Mouse (Mus musculus): Measurements from ENCODE around the gene Zmynd15. TPM values are rescaled to one million over a fixed set of nuclear protein-coding genes. Genes with fewer than 3 reads are reported as not detected.

Gene Zmynd15
- polyA plus RNA-seq, 1 experiment from 2014 or later: 1.0 TPM

DNA sequence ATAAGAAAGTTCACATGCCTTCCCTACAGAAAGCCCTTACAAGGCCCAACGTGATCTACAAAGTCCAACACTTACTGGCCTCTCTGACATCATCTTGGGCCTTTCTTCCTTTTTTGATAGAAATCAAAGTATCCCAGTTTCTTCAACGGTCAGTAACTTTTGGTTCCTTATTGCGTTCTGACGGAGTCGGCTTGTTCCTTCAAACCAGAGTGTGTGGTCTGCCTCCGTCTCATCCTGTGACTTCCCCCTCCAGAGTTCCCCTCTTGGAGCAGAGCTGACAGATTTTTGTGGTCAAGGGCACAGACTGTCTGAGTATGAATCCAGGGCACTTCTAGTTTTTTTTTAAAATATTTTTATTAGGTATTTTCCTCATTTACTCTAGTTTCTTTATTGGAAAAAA, 30.5 kb downstream of the Zmynd15 start:
- no peak overlapping the region for H3K4me2 ChIP-seq (replicated peaks; ENCODE audit: low read depth, low read length)
- H3K27ac ChIP-seq (ENCODE audit: low read length): no peak overlapping the region
- DNase-seq (ENCODE audit: low spot score): peak; percentile 43
- H3K9ac ChIP-seq (replicated peaks; ENCODE audit: low read depth): no peak overlapping the region
- no peaks in the 10 kb centered on the region for H3K9me3 ChIP-seq (ENCODE audit: low read length)
- ATAC-seq: peak; percentile 47; the same call in 1 of the 2 replicates
- no peak for TF ChIP-seq CTCF (IDR thresholded peaks at IDR 0.05)
- TF ChIP-seq EP300 (IDR thresholded peaks at IDR 0.05): no peak
- H3K4me3 ChIP-seq (ENCODE audit: low read depth, low read length): no peak overlapping the region
- no peaks in the 10 kb centered on the region for H3K27me3 ChIP-seq (replicated peaks; ENCODE audit: insufficient read depth, low read length)
- 82% methylated on average over 6 of the region's 6 CpGs for WGBS
- no peaks in the 10 kb centered on the region for H3K36me3 ChIP-seq (ENCODE audit: insufficient read depth, low read length)
- no peaks in the 10 kb centered on the region for H3K4me1 ChIP-seq (ENCODE audit: insufficient read depth, low read depth, low read length)

DNA sequence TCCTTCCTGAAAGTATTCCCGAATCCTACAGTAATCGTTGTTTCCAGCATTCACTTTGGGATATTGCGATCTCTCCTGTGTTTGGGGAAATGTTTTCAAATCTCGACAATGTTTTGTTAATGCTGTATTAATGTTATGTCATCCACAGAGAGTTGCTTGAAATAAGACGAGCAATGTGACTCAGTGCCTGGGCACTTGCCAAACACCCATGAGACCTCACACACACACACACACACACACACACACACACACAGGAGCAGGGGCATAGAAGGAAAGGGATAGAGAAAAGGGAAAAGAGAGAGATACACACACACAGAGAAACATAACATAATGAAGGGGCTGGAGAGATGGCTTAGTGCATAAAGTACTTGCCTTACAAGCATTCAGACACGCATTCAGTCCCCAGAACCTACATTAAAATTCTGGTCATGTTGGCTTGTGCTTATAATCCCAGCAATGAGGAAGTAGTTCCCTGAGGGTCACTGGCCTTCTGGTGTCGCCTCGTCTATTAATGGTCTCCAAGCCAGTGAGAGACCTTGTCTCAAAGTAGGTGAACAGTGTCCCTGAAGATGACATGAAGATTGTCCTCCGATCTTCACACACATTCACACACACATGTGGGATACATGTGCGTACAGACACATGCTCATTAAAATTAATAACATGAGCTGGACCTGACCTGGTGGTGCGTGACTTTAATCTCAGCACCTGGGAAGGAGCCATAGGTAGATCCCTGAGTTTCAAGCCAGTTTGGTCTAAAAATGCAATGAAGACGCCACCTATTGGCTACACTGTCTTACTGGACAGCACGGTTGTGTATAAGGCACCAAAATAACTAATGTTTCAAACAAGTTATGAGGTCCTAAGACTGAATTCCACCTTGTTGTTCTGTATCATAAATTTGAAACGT, 40.6 kb downstream of the Zmynd15 start:
- no peaks in the 10 kb centered on the region for H3K27me3 ChIP-seq (replicated peaks; ENCODE audit: insufficient read depth, low read length)
- no peak overlapping the region for H3K27ac ChIP-seq (ENCODE audit: low read length)
- H3K9ac ChIP-seq (replicated peaks; ENCODE audit: low read depth): no peak overlapping the region
- no peaks in the 10 kb centered on the region for H3K9me3 ChIP-seq (ENCODE audit: low read length)
- WGBS: 60% methylated on average over 14 of the region's 14 CpGs
- no peak overlapping the region for H3K4me3 ChIP-seq (ENCODE audit: low read depth, low read length)
- DNase-seq (ENCODE audit: low spot score) (peak; percentile 46), ATAC-seq (no peak)
- TF ChIP-seq EP300 (IDR thresholded peaks at IDR 0.05) (no peak), CTCF (IDR thresholded peaks at IDR 0.05) (peak; percentile 69)
- no peaks in the 10 kb centered on the region for H3K36me3 ChIP-seq (ENCODE audit: insufficient read depth, low read length)
- H3K4me2 ChIP-seq (replicated peaks; ENCODE audit: low read depth, low read length): no peak overlapping the region
- no peaks in the 10 kb centered on the region for H3K4me1 ChIP-seq (ENCODE audit: insufficient read depth, low read depth, low read length)

DNA sequence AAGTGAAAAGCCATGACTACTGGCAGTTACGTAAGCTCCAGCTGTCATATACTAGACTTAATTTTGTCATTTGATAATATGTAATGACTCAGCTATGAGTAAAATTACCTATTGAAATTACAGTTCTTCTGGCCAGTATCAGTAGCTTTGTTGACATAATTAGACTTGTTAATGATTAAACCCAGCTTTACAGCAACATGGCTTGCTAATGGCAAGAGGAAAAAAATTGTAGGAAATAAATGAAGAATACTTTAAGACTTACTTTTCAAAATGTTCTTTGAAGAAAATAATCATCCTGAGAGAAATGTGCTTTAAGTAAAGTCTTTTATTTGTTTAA, 41.2 kb downstream of the Zmynd15 start:
- ATAC-seq (no peak), DNase-seq (ENCODE audit: low spot score) (no peak)
- H3K4me3 ChIP-seq (ENCODE audit: low read depth, low read length): no peak overlapping the region
- H3K9me3 ChIP-seq (ENCODE audit: low read length): no peaks in the 10 kb centered on the region
- 67% methylated on average over 1 of the region's 1 CpGs for WGBS
- no peaks in the 10 kb centered on the region for H3K36me3 ChIP-seq (ENCODE audit: insufficient read depth, low read length)
- H3K27ac ChIP-seq (ENCODE audit: low read length): no peak overlapping the region
- no peak overlapping the region for H3K9ac ChIP-seq (replicated peaks; ENCODE audit: low read depth)
- TF ChIP-seq CTCF (IDR thresholded peaks at IDR 0.05) (no peak), EP300 (IDR thresholded peaks at IDR 0.05) (no peak)
- no peaks in the 10 kb centered on the region for H3K4me1 ChIP-seq (ENCODE audit: insufficient read depth, low read depth, low read length)
- H3K27me3 ChIP-seq (replicated peaks; ENCODE audit: insufficient read depth, low read length): no peaks in the 10 kb centered on the region
- no peak overlapping the region for H3K4me2 ChIP-seq (replicated peaks; ENCODE audit: low read depth, low read length)

DNA sequence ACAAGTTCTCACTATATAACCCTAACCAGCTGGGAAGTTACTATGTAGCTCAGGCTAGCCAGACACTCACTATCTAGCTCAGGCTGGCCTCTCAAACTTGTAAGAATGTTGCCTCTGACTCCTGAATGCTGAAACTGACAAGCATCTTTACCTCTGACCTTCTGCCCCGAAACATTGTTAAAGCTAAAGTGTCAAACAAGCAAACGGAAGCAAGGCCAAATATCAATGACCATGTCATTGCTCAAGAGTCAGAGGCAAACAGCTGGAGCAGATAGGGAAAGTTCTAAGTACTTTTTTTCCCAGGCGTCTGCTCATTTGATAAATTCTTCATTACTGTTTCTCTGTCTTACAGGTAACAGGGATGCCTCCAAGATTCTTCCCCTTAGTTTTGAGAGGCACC, 42.8 kb downstream of the Zmynd15 start:
- no peaks in the 10 kb centered on the region for H3K27me3 ChIP-seq (replicated peaks; ENCODE audit: insufficient read depth, low read length)
- H3K9ac ChIP-seq (replicated peaks; ENCODE audit: low read depth): no peak overlapping the region
- no peak overlapping the region for H3K4me3 ChIP-seq (ENCODE audit: low read depth, low read length)
- no peak overlapping the region for H3K4me2 ChIP-seq (replicated peaks; ENCODE audit: low read depth, low read length)
- H3K4me1 ChIP-seq (ENCODE audit: insufficient read depth, low read depth, low read length): no peaks in the 10 kb centered on the region
- TF ChIP-seq CTCF (IDR thresholded peaks at IDR 0.05) (no peak), EP300 (IDR thresholded peaks at IDR 0.05) (no peak)
- no peaks in the 10 kb centered on the region for H3K36me3 ChIP-seq (ENCODE audit: insufficient read depth, low read length)
- no peak for ATAC-seq
- DNase-seq (ENCODE audit: low spot score): no peak
- H3K27ac ChIP-seq (ENCODE audit: low read length): no peak overlapping the region
- no peaks in the 10 kb centered on the region for H3K9me3 ChIP-seq (ENCODE audit: low read length)
- WGBS: 36% methylated on average over 3 of the region's 3 CpGs

DNA sequence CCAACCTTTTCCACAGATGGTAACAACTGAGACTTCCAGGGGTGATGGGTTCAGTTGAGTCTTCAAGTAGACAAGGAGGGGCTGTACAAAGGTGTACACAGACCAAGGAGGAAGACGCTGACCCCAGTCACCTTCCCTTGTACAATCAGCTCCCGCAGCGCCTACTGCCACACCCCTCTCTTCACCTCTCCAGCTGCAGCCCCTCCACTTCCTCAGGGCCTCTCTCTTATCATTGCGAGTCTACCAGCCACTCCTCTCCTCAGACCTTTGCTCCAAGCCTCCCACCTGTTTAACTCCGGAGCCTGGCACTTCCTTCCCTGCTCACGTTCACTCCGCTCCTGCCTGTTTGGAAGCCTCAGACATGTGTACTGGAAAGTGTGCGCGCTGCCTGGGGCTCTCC, 45.7 kb downstream of the Zmynd15 start, which contains the start of gene Tm4sf5:
TSS of gene Tm4sf5 (plus strand) at position 275 of the 400 bp plus-strand sequence.
- Histone ChIP-seq H3K4me2 (replicated peaks; ENCODE audit: low read depth, low read length) (no peak within 1 kb of the TSS), H3K36me3 (ENCODE audit: insufficient read depth, low read length) (no peaks in the 10 kb centered on the region), H3K27ac (ENCODE audit: low read length) (no peak within 1 kb of the TSS), H3K27me3 (replicated peaks; ENCODE audit: insufficient read depth, low read length) (no peaks in the 10 kb centered on the region), H3K9ac (replicated peaks; ENCODE audit: low read depth) (no peak within 1 kb of the TSS), H3K4me3 (ENCODE audit: low read depth, low read length) (no peak within 1 kb of the TSS), H3K4me1 (ENCODE audit: insufficient read depth, low read depth, low read length) (no peaks in the 10 kb centered on the region), H3K9me3 (ENCODE audit: low read length) (no peaks in the 10 kb centered on the region)
- no peak for TF ChIP-seq EP300 (IDR thresholded peaks at IDR 0.05)
- TF ChIP-seq CTCF (IDR thresholded peaks at IDR 0.05): no peak
- DNase-seq (ENCODE audit: low spot score): no peak
- ATAC-seq: no peak
- 32% methylated on average over 9 of the region's 9 CpGs for WGBS

DNA sequence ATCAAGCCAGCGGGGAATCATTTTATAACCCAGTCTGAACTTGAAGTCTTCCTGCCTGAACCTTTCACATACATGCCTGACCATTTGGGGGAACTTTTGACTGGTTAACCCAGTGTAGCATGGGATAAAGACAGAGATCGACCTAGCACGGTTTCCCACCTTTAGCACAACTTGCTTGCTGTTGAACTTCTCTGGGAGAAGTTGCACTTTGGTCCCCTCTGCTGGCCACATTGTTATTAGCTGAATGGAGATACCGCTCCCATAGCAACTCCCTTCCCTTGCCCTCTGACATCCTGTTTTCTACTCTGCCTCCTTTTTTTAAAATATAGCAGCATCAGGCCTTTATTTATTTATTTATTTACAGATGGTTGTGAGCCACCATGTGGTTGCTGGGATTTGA, 47.2 kb downstream of the Zmynd15 start:
- peak; percentile 59 for ATAC-seq
- peak; percentile 85 for DNase-seq (ENCODE audit: low spot score)
- no peak overlapping the region for H3K27ac ChIP-seq (ENCODE audit: low read length)
- no peaks in the 10 kb centered on the region for H3K4me1 ChIP-seq (ENCODE audit: insufficient read depth, low read depth, low read length)
- H3K36me3 ChIP-seq (ENCODE audit: insufficient read depth, low read length): no peaks in the 10 kb centered on the region
- no peak for TF ChIP-seq EP300 (IDR thresholded peaks at IDR 0.05)
- TF ChIP-seq CTCF (IDR thresholded peaks at IDR 0.05): peak; percentile 87
- H3K27me3 ChIP-seq (replicated peaks; ENCODE audit: insufficient read depth, low read length): no peaks in the 10 kb centered on the region
- 13% methylated on average over 4 of the region's 4 CpGs for whole genome bisulfite sequencing
- H3K4me2 ChIP-seq (replicated peaks; ENCODE audit: low read depth, low read length): 0 out of 2 replicates have a peak overlapping the region, but pooled peaks have one; percentile 17
- H3K4me3 ChIP-seq (ENCODE audit: low read depth, low read length): no peak overlapping the region
- no peaks in the 10 kb centered on the region for H3K9me3 ChIP-seq (ENCODE audit: low read length)
- H3K9ac ChIP-seq (replicated peaks; ENCODE audit: low read depth): no peak overlapping the region

All from lung, postnatal 0 days (tissue).